In the genomic region with DNA sequence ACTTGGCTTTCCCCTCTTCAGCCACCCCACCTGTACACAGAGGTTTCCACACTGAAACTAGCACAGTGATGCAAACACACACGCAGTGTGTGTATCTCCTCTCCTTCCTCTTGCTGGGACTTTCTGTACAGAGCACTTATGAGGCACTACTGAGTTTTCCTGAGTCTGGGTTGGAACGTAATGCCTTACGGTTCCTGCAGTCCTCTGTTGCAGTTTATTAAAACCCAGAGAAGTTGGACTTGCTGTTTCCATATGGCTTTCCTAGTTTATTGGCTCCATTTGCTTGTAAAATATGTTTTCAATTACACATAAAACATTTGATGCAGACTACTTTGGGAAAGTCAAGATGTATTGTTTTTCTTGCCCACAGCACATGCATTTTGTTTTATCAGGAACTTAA, we compare ENCODE assay signal across 15 mouse cellular contexts.
"Had no signal": no experiment of that assay in that cellular context is flagged by ENCODE, and none has a peak within 500 bp of the region (broad histone marks: within the 10 kb centered on the region; RNA-seq: fewer than 3 reads in every experiment).

No protein-coding gene starts in this region.

- DNase-seq: kidney, adult 11 months; kidney, postnatal 14 days; left cerebral cortex, postnatal 4 days; liver, embryonic 13.5 days; liver, postnatal 0 days; lung, postnatal 14 days; right cerebral cortex, postnatal 4 days; spleen, adult 18-20 months; thymus, adult 18-20 months; thymus, postnatal 14 days had no signal

- H3K4me2 ChIP-seq: liver, embryonic 13.5 days; lung, embryonic 15.5 days; midbrain, embryonic 12.5 days; neural tube, embryonic 15.5 days had no signal

- ATAC-seq: liver, postnatal 0 days had no signal

- H3K36me3 ChIP-seq: liver, embryonic 13.5 days; lung, embryonic 15.5 days; midbrain, embryonic 12.5 days; neural tube, embryonic 15.5 days had no signal

- H3K4me1 ChIP-seq: liver, embryonic 13.5 days; lung, embryonic 15.5 days; megakaryocyte, embryonic 14.5 days; midbrain, embryonic 12.5 days; neural tube, embryonic 15.5 days had no signal

- H3K27me3 ChIP-seq: liver, embryonic 13.5 days; lung, embryonic 15.5 days; megakaryocyte, embryonic 14.5 days; midbrain, embryonic 12.5 days; neural tube, embryonic 15.5 days had no signal

- H3K4me3 ChIP-seq: liver, embryonic 13.5 days; lung, embryonic 15.5 days; megakaryocyte, embryonic 14.5 days; midbrain, embryonic 12.5 days; neural tube, embryonic 15.5 days had no signal

- H3K27ac ChIP-seq: liver, embryonic 13.5 days; lung, embryonic 15.5 days; macrophage; midbrain, embryonic 12.5 days; neural tube, embryonic 15.5 days had no signal

- H3K9ac ChIP-seq: liver, embryonic 13.5 days; liver, postnatal 0 days; lung, embryonic 15.5 days; midbrain, embryonic 12.5 days; neural tube, embryonic 15.5 days had no signal

- H3K9me3 ChIP-seq: liver, embryonic 13.5 days; lung, embryonic 15.5 days; megakaryocyte, embryonic 14.5 days; midbrain, embryonic 12.5 days; neural tube, embryonic 15.5 days had no signal
